Mouse (Mus musculus) limb, embryonic 12.5 days (tissue): ENCODE measurements at regions not wholly inside any gene's neighbourhood (a gene's known extent, or its start where the extent isn't known, plus 50 kb on each side); places are given as distances from the start of the nearest gene placed in this dataset.

ENCODE experiments used
- ATAC-seq: fragments of 200-750 bp; cut with Nextera tagmentation; 2 replicates; pipeline ENCODE4 v1.8.0; 2017; ENCODE audit warnings: low read depth, moderate TSS enrichment; ENCODE audit not compliant: insufficient number of reproducible peaks, insufficient read depth, low FRiP score, low TSS enrichment
- H3K27ac ChIP-seq: fragments of 300-500 bp; sonication (generic); 2 replicates; pipeline ENCODE4 v1.5.1; 2016; ENCODE audit warnings: mild to moderate bottlenecking, moderate library complexity
- H3K27me3 ChIP-seq: fragments of 300-500 bp; sonication (generic); 2 replicates; pipeline ENCODE4 v1.6.1; 2016; ENCODE audit warnings: mild to moderate bottlenecking, moderate library complexity
- H3K36me3 ChIP-seq: fragments of 300-500 bp; sonication (generic); 2 replicates; pipeline ENCODE4 v1.6.1; 2016; ENCODE audit warnings: mild to moderate bottlenecking, moderate library complexity
- H3K4me1 ChIP-seq: fragments of 300-500 bp; sonication (generic); replicated peaks from 2 replicates; pipeline ENCODE4 v1.6.1; 2016
- H3K4me2 ChIP-seq: fragments of 300-500 bp; sonication (generic); 2 replicates; pipeline ENCODE4 v1.6.1; 2016; ENCODE audit warnings: mild to moderate bottlenecking, moderate library complexity
- H3K4me3 ChIP-seq: fragments of 300-500 bp; sonication (generic); replicated peaks from 2 replicates; pipeline ENCODE4 v1.5.1; 2016; ENCODE audit warnings: mild to moderate bottlenecking
- H3K9ac ChIP-seq: fragments of 300-500 bp; sonication (generic); replicated peaks from 2 replicates; pipeline ENCODE4 v1.6.1; 2016; ENCODE audit warnings: mild to moderate bottlenecking, moderate library complexity
- H3K9me3 ChIP-seq: fragments of 300-500 bp; sonication (generic); 2 replicates; pipeline ENCODE4 v1.6.1; 2016; ENCODE audit warnings: mild to moderate bottlenecking, moderate library complexity
- WGBS: fragments of 180-500 bp; shearing (Covaris S2); methylation state at CpG from one replicate; pipeline ENCODE4 v1.1.7; 2016; 5-methylcytosine and 5-hydroxymethylcytosine counted together

- Histone ChIP-seq H3K27me3 (no peaks in the 10 kb centered on the region), H3K27ac (no peak overlapping the region), H3K36me3 (no peaks in the 10 kb centered on the region), H3K9ac (no peak overlapping the region), H3K4me1 (no peaks in the 10 kb centered on the region), H3K4me2 (no peak overlapping the region), H3K9me3 (no peaks in the 10 kb centered on the region), H3K4me3 (no peak overlapping the region)
- 62% methylated on average over 6 of the region's 6 CpGs for WGBS
- ATAC-seq: no peak
Observed at GRCm38 (mm10) chr9:92991759-92992158, 449.7 kb downstream of the Plod2 start.

- no peak for ATAC-seq
- Histone ChIP-seq H3K36me3 (no peaks in the 10 kb centered on the region), H3K9me3 (no peaks in the 10 kb centered on the region), H3K4me1 (no peaks in the 10 kb centered on the region), H3K27me3 (no peaks in the 10 kb centered on the region), H3K9ac (no peak overlapping the region), H3K4me2 (no peak overlapping the region), H3K4me3 (no peak overlapping the region), H3K27ac (no peak overlapping the region)
- WGBS: 84% methylated on average over 2 of the region's 2 CpGs
Observed at GRCm38 (mm10) chr9:92996156-92996555, 454.1 kb downstream of the Plod2 start.

GRCm38 (mm10) chr9:93005182-93005953 is 463.3 kb downstream of the Plod2 start:
- H3K9me3 ChIP-seq: no peaks in the 10 kb centered on the region
- H3K27me3 ChIP-seq: no peaks in the 10 kb centered on the region
- WGBS: 85% methylated on average over 3 of the region's 3 CpGs
- no peak overlapping the region for H3K4me3 ChIP-seq
- no peak overlapping the region for H3K4me2 ChIP-seq
- H3K27ac ChIP-seq: no peak overlapping the region
- H3K36me3 ChIP-seq: no peaks in the 10 kb centered on the region
- ATAC-seq: no peak
- H3K9ac ChIP-seq: no peak overlapping the region
- H3K4me1 ChIP-seq: 0 out of 2 replicates have a peak, but pooled peaks cover 4% of the 10 kb centered on the region

DNA sequence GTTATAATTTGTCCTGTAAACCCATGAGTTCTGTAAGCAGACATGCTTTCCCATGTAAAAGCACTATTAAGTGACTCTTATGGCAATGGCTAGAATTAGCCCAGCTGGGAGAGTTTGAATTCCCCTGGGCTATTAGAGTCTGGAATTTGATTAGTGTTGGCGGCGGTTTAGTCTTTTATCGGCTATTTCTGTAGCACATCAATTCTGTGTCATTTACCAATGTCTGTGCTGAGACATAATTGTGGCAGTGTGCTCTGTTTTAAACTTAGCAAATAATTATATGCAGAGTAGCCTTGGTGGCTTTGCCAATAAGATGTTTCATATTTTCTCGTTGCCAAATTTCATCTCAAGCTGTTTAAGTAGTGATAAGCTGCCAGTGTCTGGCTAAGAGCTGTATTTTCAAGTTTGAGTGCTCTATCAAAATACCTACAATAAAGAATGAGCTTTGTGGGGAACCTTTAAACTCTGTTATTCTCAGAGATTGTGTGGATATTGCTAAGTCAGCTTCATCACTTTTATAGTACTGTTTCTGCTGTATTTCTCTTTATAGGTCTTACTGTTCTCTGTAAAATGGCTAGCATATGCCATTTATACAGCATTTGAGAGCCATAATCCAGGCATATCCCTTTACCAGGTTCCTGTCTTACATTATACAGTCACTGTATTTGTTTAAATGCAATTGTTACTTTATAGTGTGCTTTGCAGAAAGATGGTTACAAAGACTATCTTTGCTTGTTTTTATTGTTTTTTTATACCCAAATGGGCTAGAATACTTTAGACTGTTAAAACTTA is 466.7 kb downstream of the Plod2 start:
- 43% methylated on average over 4 of the region's 4 CpGs for WGBS
- H3K9ac ChIP-seq: no peak overlapping the region
- H3K27ac ChIP-seq: no peak overlapping the region
- ATAC-seq: peak; percentile 64; the same call in 1 of the 2 replicates
- no peaks in the 10 kb centered on the region for H3K27me3 ChIP-seq
- H3K4me3 ChIP-seq: no peak overlapping the region
- H3K4me1 ChIP-seq: 0 out of 2 replicates have a peak, but pooled peaks cover 4% of the 10 kb centered on the region
- no peak overlapping the region for H3K4me2 ChIP-seq
- no peaks in the 10 kb centered on the region for H3K9me3 ChIP-seq
- H3K36me3 ChIP-seq: no peaks in the 10 kb centered on the region

DNA sequence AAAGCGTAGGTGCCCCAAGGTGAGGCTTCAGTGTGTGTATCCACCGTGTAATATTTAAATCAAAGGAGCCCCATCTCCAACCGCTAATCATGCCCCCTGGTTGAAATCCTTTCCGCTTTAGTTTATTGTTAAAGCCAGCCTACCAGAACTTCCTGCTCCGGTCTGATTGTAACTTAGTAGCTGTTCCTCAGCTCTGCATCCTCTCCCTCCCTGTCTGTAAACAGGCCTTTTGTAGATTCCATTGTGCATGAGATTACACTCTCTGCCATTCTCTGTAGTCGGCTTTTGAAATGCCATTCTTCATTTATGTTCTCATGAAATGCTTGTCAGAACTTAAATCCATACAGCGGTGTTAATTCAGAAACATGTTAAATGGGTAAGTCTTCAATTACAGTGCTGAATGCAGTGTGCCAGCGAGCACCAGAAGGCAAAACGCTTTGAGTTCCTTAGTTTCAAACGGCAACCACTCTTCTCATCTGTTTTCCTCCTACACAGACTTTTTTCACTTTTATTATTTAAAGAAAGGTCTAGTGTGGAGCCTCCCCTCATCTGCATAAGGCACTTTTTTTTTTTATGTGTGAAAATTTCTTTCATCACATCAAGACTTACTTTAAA is 502.4 kb downstream of the Plod2 start:
- no peak for ATAC-seq
- whole genome bisulfite sequencing: 83% methylated on average over 10 of the region's 10 CpGs
- Histone ChIP-seq H3K27ac (no peak overlapping the region), H3K9ac (no peak overlapping the region), H3K9me3 (no peaks in the 10 kb centered on the region), H3K36me3 (no peaks in the 10 kb centered on the region), H3K4me1 (no peaks in the 10 kb centered on the region), H3K27me3 (no peaks in the 10 kb centered on the region), H3K4me2 (no peak overlapping the region), H3K4me3 (no peak overlapping the region)

DNA sequence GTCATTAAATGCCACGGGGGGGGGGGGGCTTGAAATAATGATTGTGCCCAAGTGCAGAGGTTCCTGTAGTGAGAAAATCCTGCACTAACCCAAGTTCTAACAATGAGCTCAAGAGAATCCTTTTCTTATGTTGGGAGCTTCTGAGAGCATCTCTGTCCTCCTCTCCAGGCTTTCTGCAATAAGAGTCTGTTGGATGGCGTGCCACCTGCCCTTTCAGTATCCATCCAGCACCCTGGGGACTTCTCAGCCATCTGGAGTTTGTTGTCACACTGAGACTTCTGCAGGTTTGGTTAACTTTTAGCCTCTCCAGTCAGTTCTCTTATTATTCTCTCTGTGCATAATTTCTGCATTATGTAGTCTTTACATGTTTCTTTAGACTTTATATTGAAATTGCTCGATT is 530.1 kb downstream of the Plod2 start:
- Histone ChIP-seq H3K4me1 (no peaks in the 10 kb centered on the region), H3K36me3 (no peaks in the 10 kb centered on the region), H3K4me2 (no peak overlapping the region), H3K9me3 (no peaks in the 10 kb centered on the region), H3K27ac (no peak overlapping the region), H3K9ac (no peak overlapping the region), H3K4me3 (no peak overlapping the region), H3K27me3 (no peaks in the 10 kb centered on the region)
- ATAC-seq: no peak
- 72% methylated on average over 3 of the region's 3 CpGs for WGBS

- Histone ChIP-seq H3K4me3 (no peak overlapping the region), H3K9ac (no peak overlapping the region), H3K4me2 (no peak overlapping the region), H3K4me1 (no peaks in the 10 kb centered on the region), H3K27ac (no peak overlapping the region), H3K36me3 (no peaks in the 10 kb centered on the region), H3K9me3 (no peaks in the 10 kb centered on the region), H3K27me3 (no peaks in the 10 kb centered on the region)
- 71% methylated on average over 1 of the region's 1 CpGs for WGBS
- ATAC-seq: no peak
Observed at GRCm38 (mm10) chr9:93083114-93083513, 541.1 kb downstream of the Plod2 start.

DNA sequence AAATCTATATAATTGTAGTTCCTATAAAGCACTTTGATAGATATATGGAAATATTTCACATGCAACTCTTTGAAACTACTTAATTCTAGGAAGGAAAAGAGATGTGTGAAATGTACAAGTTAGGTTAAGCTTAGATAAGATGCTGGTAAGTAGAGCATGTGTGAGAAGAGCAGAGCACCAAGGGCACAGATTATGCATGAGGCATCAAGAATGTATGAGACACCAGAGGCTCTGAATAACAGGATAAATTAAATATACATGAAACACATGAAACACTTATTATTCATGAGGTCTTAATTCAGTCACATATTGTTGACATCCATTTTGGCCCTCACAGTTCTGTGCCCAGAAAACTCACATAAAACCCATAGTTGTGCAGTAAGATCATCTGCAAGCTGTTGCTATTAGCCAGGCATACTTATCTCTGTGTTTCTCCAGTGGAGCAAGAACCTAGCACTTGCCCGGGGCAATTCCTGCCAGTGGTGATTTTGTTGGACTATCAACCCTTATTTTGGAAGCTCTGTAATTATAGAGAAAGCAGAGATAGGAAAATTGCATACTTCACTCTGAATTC is 556.1 kb downstream of the Plod2 start:
- no peak for ATAC-seq
- 81% methylated on average over 1 of the region's 1 CpGs for WGBS
- H3K36me3 ChIP-seq: no peaks in the 10 kb centered on the region
- H3K4me1 ChIP-seq: no peaks in the 10 kb centered on the region
- no peak overlapping the region for H3K9ac ChIP-seq
- no peak overlapping the region for H3K27ac ChIP-seq
- no peaks in the 10 kb centered on the region for H3K27me3 ChIP-seq
- no peaks in the 10 kb centered on the region for H3K9me3 ChIP-seq
- no peak overlapping the region for H3K4me3 ChIP-seq
- H3K4me2 ChIP-seq: no peak overlapping the region

DNA sequence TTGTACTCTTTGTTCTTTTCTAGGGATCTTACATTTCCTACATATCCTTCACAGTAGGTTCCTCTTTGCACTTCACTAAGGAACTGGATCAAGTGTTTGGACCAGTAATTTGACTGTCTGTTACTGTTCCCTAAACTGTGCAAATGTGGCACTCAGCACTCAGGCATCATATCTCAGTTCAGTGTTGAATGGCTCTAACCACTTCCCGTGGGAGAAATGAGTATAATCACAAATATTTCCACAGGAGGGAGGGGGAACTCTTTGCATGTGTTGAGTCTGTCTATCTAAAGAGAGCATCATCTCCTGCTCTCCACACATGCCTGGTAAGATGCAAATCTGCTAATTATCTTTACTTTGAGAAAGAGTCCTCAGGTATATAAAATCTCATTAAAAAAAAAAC is 588.5 kb downstream of the Plod2 start:
- H3K4me3 ChIP-seq: no peak overlapping the region
- 68% methylated on average over 1 of the region's 1 CpGs for WGBS
- no peaks in the 10 kb centered on the region for H3K9me3 ChIP-seq
- H3K36me3 ChIP-seq: no peaks in the 10 kb centered on the region
- H3K4me2 ChIP-seq: no peak overlapping the region
- H3K27ac ChIP-seq: no peak overlapping the region
- ATAC-seq: no peak
- H3K4me1 ChIP-seq: no peaks in the 10 kb centered on the region
- H3K9ac ChIP-seq: no peak overlapping the region
- H3K27me3 ChIP-seq: no peaks in the 10 kb centered on the region

DNA sequence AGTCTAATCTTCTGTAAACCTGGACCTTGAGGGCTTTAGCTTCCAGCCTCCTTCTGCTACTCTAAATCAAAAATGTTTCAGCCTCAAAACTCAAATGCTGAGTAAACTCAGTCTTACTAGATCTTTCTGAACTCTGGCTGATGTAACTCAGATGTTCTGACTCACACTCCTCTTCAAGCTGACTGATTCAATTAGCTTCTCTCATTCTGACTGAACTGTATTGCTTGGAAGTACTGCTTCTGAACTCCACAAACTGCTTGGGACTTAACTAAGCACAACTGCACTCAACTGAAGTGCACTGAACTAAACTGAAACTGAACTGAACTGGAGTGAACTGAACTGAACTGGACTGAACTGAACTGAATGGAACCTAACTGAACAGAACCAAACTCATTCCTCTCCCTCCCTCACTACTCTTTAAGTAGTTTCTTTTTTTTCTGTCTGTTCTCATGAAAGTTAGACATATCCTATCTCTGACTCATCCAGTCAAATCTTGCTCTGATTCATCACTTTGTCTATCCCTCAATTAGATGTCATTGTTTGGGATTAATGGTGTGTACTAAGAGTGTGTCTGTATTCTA is 589.7 kb downstream of the Plod2 start:
- H3K36me3 ChIP-seq: no peaks in the 10 kb centered on the region
- ATAC-seq: no peak
- H3K9me3 ChIP-seq: no peaks in the 10 kb centered on the region
- no peaks in the 10 kb centered on the region for H3K4me1 ChIP-seq
- no peak overlapping the region for H3K4me3 ChIP-seq
- H3K9ac ChIP-seq: no peak overlapping the region
- no peak overlapping the region for H3K4me2 ChIP-seq
- H3K27me3 ChIP-seq: no peaks in the 10 kb centered on the region
- H3K27ac ChIP-seq: no peak overlapping the region

DNA sequence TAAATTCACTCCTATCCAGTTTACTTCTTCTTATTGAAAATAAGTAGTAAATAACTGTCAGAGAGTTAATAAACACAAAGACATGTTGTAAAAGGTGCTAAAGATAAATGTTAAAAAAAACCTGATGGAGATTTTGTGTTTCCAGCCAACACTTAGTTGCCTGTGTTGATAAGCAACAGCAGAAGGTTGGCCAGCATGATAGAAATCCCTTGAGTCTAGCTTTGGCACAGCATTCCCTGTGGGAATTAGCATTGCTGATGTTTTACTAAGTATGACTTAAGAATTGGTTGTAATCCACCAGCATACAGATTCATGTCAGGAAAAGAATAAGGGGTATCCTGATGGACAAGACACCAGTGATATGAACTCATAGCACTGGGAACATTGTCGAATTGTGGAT is 594.3 kb downstream of the Plod2 start:
- H3K36me3 ChIP-seq: no peaks in the 10 kb centered on the region
- WGBS: 81% methylated on average over 1 of the region's 1 CpGs
- ATAC-seq: no peak
- no peaks in the 10 kb centered on the region for H3K27me3 ChIP-seq
- no peak overlapping the region for H3K27ac ChIP-seq
- no peaks in the 10 kb centered on the region for H3K9me3 ChIP-seq
- no peaks in the 10 kb centered on the region for H3K4me1 ChIP-seq
- H3K4me2 ChIP-seq: no peak overlapping the region
- no peak overlapping the region for H3K4me3 ChIP-seq
- H3K9ac ChIP-seq: no peak overlapping the region
